20 mouse cellular contexts compared by ENCODE assay signal in the genomic region with DNA sequence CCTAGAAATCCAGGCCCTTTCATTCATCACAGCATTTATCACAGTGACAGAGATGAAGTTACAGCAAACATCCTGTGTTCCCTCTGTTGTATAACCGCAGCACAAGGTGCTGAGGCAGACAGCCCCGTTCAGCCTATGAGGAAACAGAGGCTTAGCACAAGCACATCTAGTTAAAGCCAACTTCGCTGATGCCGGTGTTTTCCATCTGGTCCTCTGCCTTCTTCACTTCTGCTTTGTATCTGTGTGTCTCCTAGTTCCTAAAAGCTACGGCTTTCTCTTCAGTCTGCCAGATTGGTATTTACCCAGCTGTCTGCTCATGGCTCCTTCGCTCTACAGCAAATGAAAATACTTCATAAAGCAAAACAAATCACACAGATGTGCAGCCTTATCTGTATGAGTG.
A peak's percentile ranks its signal among the peaks of the same experiment; 100 is the strongest.
DNase-seq lines count a peak whose midpoint lies in the region; ATAC-seq and TF ChIP-seq lines count a peak whose summit lies in the region.
"Had no signal": no experiment of that assay in that cellular context is flagged by ENCODE, and none has a peak within 500 bp of the region (broad histone marks: within the 10 kb centered on the region; RNA-seq: fewer than 3 reads in every experiment).

No protein-coding gene starts in this region.

- no peaks in the 10 kb centered on the region for H3K27me3 ChIP-seq in heart, embryonic 12.5 days (replicated peaks)
- H3K27me3 ChIP-seq in liver, adult 2 months (ENCODE audit: control insufficient read depth, insufficient read depth, low read length), result no peaks in the 10 kb centered on the region
- H3K27me3 ChIP-seq in liver, embryonic 11.5 days (replicated peaks; ENCODE audit: control insufficient read depth, insufficient read depth, low read length), result no peaks in the 10 kb centered on the region
- H3K27me3 ChIP-seq: midbrain, embryonic 12.5 days; neural tube, embryonic 12.5 days had no signal

- H3K4me1 ChIP-seq in heart, embryonic 12.5 days (replicated peaks), result no peaks in the 10 kb centered on the region
- H3K4me1 ChIP-seq in liver, adult 2 months (ENCODE audit: control insufficient read depth, insufficient read depth, low read length), result no peaks in the 10 kb centered on the region
- H3K4me1 ChIP-seq in liver, embryonic 11.5 days (replicated peaks; ENCODE audit: control insufficient read depth, insufficient read depth, low read length), result no peaks in the 10 kb centered on the region

- DNase-seq in heart, postnatal 10 days, result peak; percentile 11 to 25
- DNase-seq in liver, adult 2 months (ENCODE audit: extremely low read depth, low read depth, low spot score), result peak; percentile 5
- DNase-seq in liver, embryonic 11.5 days (ENCODE audit: low spot score), result no peak
- DNase-seq in B cell, adult 2 months, result peak; percentile 21 to 26
- DNase-seq in T-cell, adult 2 months (ENCODE audit: low spot score), result peak; percentile 29
- DNase-seq: adrenal gland, postnatal 25 days; cerebellum, adult 18-20 months; cerebellum, postnatal 25 days; kidney, postnatal 4 days; lung, adult 2 months; thymus, postnatal 36 days had no signal

- no peak for ATAC-seq in heart, embryonic 12.5 days (ENCODE audit: insufficient number of reproducible peaks, low FRiP score)
- ATAC-seq in liver, embryonic 11.5 days (replicated peaks; ENCODE audit: low FRiP score), result no peak
- no peak for ATAC-seq in megakaryocyte progenitor cell, adult 5-6 weeks (replicated peaks; ENCODE audit: poor library complexity)
- ATAC-seq: CD4-positive, CD25-positive, alpha-beta regulatory T cell, adult 4 months; intestine, embryonic 16.5 days had no signal

- H3K9me3 ChIP-seq in heart, embryonic 12.5 days (replicated peaks), result no peaks in the 10 kb centered on the region
- H3K9me3 ChIP-seq in liver, embryonic 11.5 days (ENCODE audit: control insufficient read depth, low read length), result no peaks in the 10 kb centered on the region
- H3K9me3 ChIP-seq: G1E; midbrain, embryonic 12.5 days; neural tube, embryonic 12.5 days had no signal

- no peak overlapping the region for H3K4me3 ChIP-seq in heart, embryonic 12.5 days
- H3K4me3 ChIP-seq in liver, adult 2 months (ENCODE audit: insufficient read depth, low read depth, low read length), result no peak overlapping the region
- H3K4me3 ChIP-seq in liver, embryonic 11.5 days (ENCODE audit: low read depth, low read length), result no peak overlapping the region
- H3K4me3 ChIP-seq: midbrain, embryonic 12.5 days; neural tube, embryonic 12.5 days had no signal

- 67% methylated on average over 6 of the region's 6 CpGs for WGBS in heart, embryonic 12.5 days
- 57% methylated on average over 6 of the region's 6 CpGs for WGBS in liver, adult 2 months
- 66% methylated on average over 6 of the region's 6 CpGs for WGBS in liver, embryonic 11.5 days

- no peaks in the 10 kb centered on the region for H3K79me2 ChIP-seq in liver, adult 2 months (ENCODE audit: control insufficient read depth, insufficient read depth, low read length)

- H3K27ac ChIP-seq in heart, embryonic 12.5 days (ENCODE audit: poor library complexity, severe bottlenecking), result no peak overlapping the region
- no peak overlapping the region for H3K27ac ChIP-seq in liver, adult 2 months (replicated peaks; ENCODE audit: insufficient read depth, low read depth, low read length)
- no peak overlapping the region for H3K27ac ChIP-seq in liver, embryonic 11.5 days (ENCODE audit: low read depth, low read length)
- H3K27ac ChIP-seq: hindbrain, embryonic 14.5 days; macrophage; midbrain, embryonic 12.5 days; neural tube, embryonic 12.5 days had no signal

- no peaks in the 10 kb centered on the region for H3K36me3 ChIP-seq in heart, embryonic 12.5 days
- no peaks in the 10 kb centered on the region for H3K36me3 ChIP-seq in liver, adult 2 months (ENCODE audit: control insufficient read depth, insufficient read depth, low read length)
- H3K36me3 ChIP-seq in liver, embryonic 11.5 days (ENCODE audit: control insufficient read depth, insufficient read depth, low read length), result no peaks in the 10 kb centered on the region
- H3K36me3 ChIP-seq: G1E; midbrain, embryonic 12.5 days; neural tube, embryonic 12.5 days had no signal

- no peak overlapping the region for H3K4me2 ChIP-seq in heart, embryonic 12.5 days
- H3K4me2 ChIP-seq in liver, embryonic 11.5 days, result no peak overlapping the region
- H3K4me2 ChIP-seq: hindbrain, embryonic 14.5 days; midbrain, embryonic 12.5 days; neural tube, embryonic 12.5 days had no signal

- TF ChIP-seq CTCF in liver, adult 2 months (IDR thresholded peaks at IDR 0.05; ENCODE audit: low read depth, low read length), result no peak

- no peak for TF ChIP-seq POLR2A in liver, adult 2 months (IDR thresholded peaks at IDR 0.05; ENCODE audit: extremely low read depth, insufficient read depth, low read length)

- intact Hi-C loops in heart, postnatal 10 days (cut with DNase I), result no loop called here

- no peak overlapping the region for H3K9ac ChIP-seq in heart, embryonic 12.5 days
- H3K9ac ChIP-seq in liver, adult 2 months (ENCODE audit: low read depth, low read length), result no peak overlapping the region
- no peak overlapping the region for H3K9ac ChIP-seq in liver, embryonic 11.5 days (ENCODE audit: low read depth, low read length)
- H3K9ac ChIP-seq: hindbrain, embryonic 14.5 days; midbrain, embryonic 12.5 days; neural tube, embryonic 12.5 days had no signal
